ENCODE assay signal across 8 mouse cellular contexts in genomic region chr9:109122553-109123085, GRCm38 (mm10). TPM values are rescaled to one million over a fixed set of nuclear protein-coding genes. Genes with fewer than 3 reads are reported as not detected.
DNase-seq lines count a peak whose midpoint lies in the region.

No protein-coding gene starts in this region.

- DNase-seq in heart, postnatal 10 days, result peak; percentile 51 to 65
- DNase-seq in heart, adult 9 months (ENCODE audit: low spot score in 2 of 2), result no peak
- peak; percentile 17 for DNase-seq in urinary bladder, postnatal 25 days (ENCODE audit: low spot score)
- DNase-seq in urinary bladder, adult 2 months (ENCODE audit: low spot score), result no peak
- peak; percentile 76 for DNase-seq in embryo, embryonic 10.5 days (ENCODE audit: low spot score)
- peak; percentile 44 for DNase-seq in lung, postnatal 14 days
- peak; percentile 55 for DNase-seq in thymus, postnatal 4 days
- DNase-seq in spleen, adult 12 weeks (ENCODE audit: low spot score), result no peak

- intact Hi-C loops in heart, postnatal 10 days (cut with DNase I), result loop anchor here (1.0 kb wide), 2 partner anchors 34 to 119 kb away; no protein-coding TSS in a partner anchor

RNA-seq across cellular contexts. Expression of gene Plxnb1, which starts 27.4 kb away (rescaled TPM):
- total RNA-seq in heart, postnatal 10 days (2021), result 10 to 100 TPM; 23.8 to 28.3 TPM
- polyA plus RNA-seq in urinary bladder, adult 2 months (2012; rRNA removed), result 19.9 and 26.2 TPM in 2 replicates

RNA-seq across cellular contexts. Expression of gene Fbxw21, which starts 39.2 kb away (rescaled TPM):
- total RNA-seq in heart, postnatal 10 days (2021), result not detected
- not detected in 2 replicates for polyA plus RNA-seq in urinary bladder, adult 2 months (2012; rRNA removed)

RNA-seq across cellular contexts. Expression of gene Tma7, which starts 40.2 kb away (rescaled TPM):
- 100 to 1,000 TPM; 272 to 274 TPM for total RNA-seq in heart, postnatal 10 days (2021)
- 118 and 126 TPM in 2 replicates for polyA plus RNA-seq in urinary bladder, adult 2 months (2012; rRNA removed)

RNA-seq across cellular contexts. Expression of gene Ccdc51, which starts 40.3 kb away (rescaled TPM):
- 10 to 100 TPM; 10.3 to 12.4 TPM for total RNA-seq in heart, postnatal 10 days (2021)
- 10.9 and 14.0 TPM in 2 replicates for polyA plus RNA-seq in urinary bladder, adult 2 months (2012; rRNA removed)

RNA-seq across cellular contexts. Expression of gene Atrip, which starts 48.7 kb away (rescaled TPM):
- 10 to 100 TPM in 1 of 2 experiments, 1 to 10 TPM in 1; 9.2 to 10.4 TPM for total RNA-seq in heart, postnatal 10 days (2021)
- polyA plus RNA-seq in urinary bladder, adult 2 months (2012; rRNA removed), result 17.1 and 17.6 TPM in 2 replicates

Comparison
In these comparisons a context has a peak if more than half of its experiments do, and no peak if none do; other contexts are left out.
1. DNase-seq: peak in heart, postnatal 10 days (2 of 2), urinary bladder, postnatal 25 days (single experiment), embryo, embryonic 10.5 days (single experiment), lung, postnatal 14 days (single experiment) and thymus, postnatal 4 days (single experiment); none in heart, adult 9 months (0 of 2), urinary bladder, adult 2 months (single experiment) and spleen, adult 12 weeks (single experiment).